ENCODE assay signal across 18 mouse cellular contexts in the genomic region with DNA sequence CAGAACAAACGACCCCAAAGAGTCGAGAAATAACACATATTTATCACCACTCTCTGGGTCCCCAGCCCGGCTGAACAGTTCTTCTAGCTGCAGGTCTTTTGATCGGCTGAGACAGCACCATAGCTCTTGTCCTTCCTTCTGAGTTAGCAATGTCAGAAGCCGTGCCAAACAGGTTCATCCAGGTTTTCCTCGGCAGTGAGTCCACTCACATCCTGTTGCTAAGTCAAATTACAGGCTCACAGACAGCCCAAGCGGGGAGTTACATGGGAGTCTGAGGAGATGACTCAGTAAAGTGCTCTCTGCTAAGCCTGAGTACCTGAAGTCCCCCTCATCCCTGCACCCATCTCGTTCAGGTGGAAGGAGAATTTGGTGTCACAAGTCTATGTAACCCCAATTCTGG. TPM values are rescaled to one million over a fixed set of nuclear protein-coding genes. Genes with fewer than 3 reads are reported as not detected.
DNase-seq lines count a peak whose midpoint lies in the region; ATAC-seq and TF ChIP-seq lines count a peak whose summit lies in the region.
"Had no signal": no experiment of that assay in that cellular context is flagged by ENCODE, and none has a peak within 500 bp of the region (broad histone marks: within the 10 kb centered on the region; RNA-seq: fewer than 3 reads in every experiment).

No protein-coding gene starts in this region.

- 67% methylated on average over 8 of the region's 8 CpGs for WGBS in embryonic facial prominence, embryonic 14.5 days
- WGBS in embryonic facial prominence, embryonic 10.5 days, result 72% methylated on average over 8 of the region's 8 CpGs
- WGBS in lung, embryonic 14.5 days, result 45% methylated on average over 8 of the region's 8 CpGs

- H3K36me3 ChIP-seq in embryonic facial prominence, embryonic 14.5 days (ENCODE audit: control insufficient read depth, insufficient read depth, low read length), result no peaks in the 10 kb centered on the region
- no peaks in the 10 kb centered on the region for H3K36me3 ChIP-seq in embryonic facial prominence, embryonic 10.5 days (replicated peaks)
- H3K36me3 ChIP-seq in lung, embryonic 14.5 days (ENCODE audit: insufficient read depth), result no peaks in the 10 kb centered on the region
- H3K36me3 ChIP-seq: forebrain, embryonic 15.5 days; heart, embryonic 10.5 days; hindbrain, embryonic 13.5 days had no signal

- H3K4me3 ChIP-seq in embryonic facial prominence, embryonic 14.5 days (ENCODE audit: low read depth, low read length), result no peak overlapping the region
- H3K4me3 ChIP-seq in embryonic facial prominence, embryonic 10.5 days, result no peak overlapping the region
- no peak overlapping the region for H3K4me3 ChIP-seq in lung, embryonic 14.5 days (ENCODE audit: low read depth, low read length)
- H3K4me3 ChIP-seq: forebrain, embryonic 15.5 days; heart, embryonic 10.5 days; hindbrain, embryonic 13.5 days had no signal

- H3K9me3 ChIP-seq in embryonic facial prominence, embryonic 14.5 days (ENCODE audit: control insufficient read depth, low read length), result no peaks in the 10 kb centered on the region
- no peaks in the 10 kb centered on the region for H3K9me3 ChIP-seq in embryonic facial prominence, embryonic 10.5 days
- H3K9me3 ChIP-seq in lung, embryonic 14.5 days (ENCODE audit: low read depth, low read length), result no peaks in the 10 kb centered on the region
- H3K9me3 ChIP-seq: forebrain, embryonic 15.5 days; heart, embryonic 10.5 days; hindbrain, embryonic 13.5 days had no signal

- TF ChIP-seq CTCF in lung, embryonic 14.5 days (IDR thresholded peaks at IDR 0.05; ENCODE audit: low read depth), result no peak

- ATAC-seq in embryonic facial prominence, embryonic 14.5 days (ENCODE audit: low read depth), result no peak
- no peak for ATAC-seq in lung, embryonic 14.5 days (ENCODE audit: insufficient read depth)
- ATAC-seq: forebrain, embryonic 15.5 days had no signal

- 0 out of 2 replicates have a peak, but pooled peaks cover 3% of the 10 kb centered on the region for H3K27me3 ChIP-seq in embryonic facial prominence, embryonic 14.5 days (replicated peaks; ENCODE audit: control insufficient read depth, insufficient read depth, low read length)
- peaks cover 52% of the 10 kb centered on the region for H3K27me3 ChIP-seq in embryonic facial prominence, embryonic 10.5 days (replicated peaks; ENCODE audit: low read depth, poor library complexity, severe bottlenecking)
- no peaks in the 10 kb centered on the region for H3K27me3 ChIP-seq in lung, embryonic 14.5 days (ENCODE audit: insufficient read depth, low read length)

- no peak overlapping the region for H3K27ac ChIP-seq in embryonic facial prominence, embryonic 14.5 days (replicated peaks; ENCODE audit: low read depth, low read length)
- no peak overlapping the region for H3K27ac ChIP-seq in embryonic facial prominence, embryonic 10.5 days (replicated peaks)
- no peak overlapping the region for H3K27ac ChIP-seq in lung, embryonic 14.5 days (ENCODE audit: low read depth)
- H3K27ac ChIP-seq: forebrain, embryonic 15.5 days; heart, embryonic 10.5 days; hindbrain, embryonic 13.5 days had no signal

- no peak overlapping the region for H3K9ac ChIP-seq in embryonic facial prominence, embryonic 14.5 days (ENCODE audit: low read depth, low read length)
- H3K9ac ChIP-seq in lung, embryonic 14.5 days, result no peak overlapping the region
- H3K9ac ChIP-seq: forebrain, embryonic 15.5 days; hindbrain, embryonic 13.5 days had no signal

- H3K4me1 ChIP-seq in embryonic facial prominence, embryonic 14.5 days (ENCODE audit: control insufficient read depth, insufficient read depth, low read length), result peaks cover 12% of the 10 kb centered on the region; the same call in 1 of the 2 replicates
- peaks cover 10% of the 10 kb centered on the region for H3K4me1 ChIP-seq in embryonic facial prominence, embryonic 10.5 days
- no peaks in the 10 kb centered on the region for H3K4me1 ChIP-seq in lung, embryonic 14.5 days (ENCODE audit: insufficient read depth)

- DNase-seq in embryonic facial prominence, embryonic 14.5 days (ENCODE audit: low spot score), result peak; percentile 30
- no peak for DNase-seq in embryonic facial prominence, embryonic 10.5 days (ENCODE audit: low spot score)
- DNase-seq in lung, embryonic 14.5 days, result peak; percentile 39
- no peak for DNase-seq in lung, postnatal 4 days
- DNase-seq in urinary bladder, postnatal 14 days (ENCODE audit: low spot score), result peak; percentile 77
- DNase-seq in urinary bladder, adult 2 months (ENCODE audit: low spot score), result no peak
- DNase-seq in lung, postnatal 36 days, result peak; percentile 53
- DNase-seq in ovary, adult 18-20 months (ENCODE audit: low spot score), result no peak
- DNase-seq: adrenal gland, postnatal 10 days; cerebellum, adult 11-12 months; cerebellum, adult 9-10 months; cerebellum, postnatal 25 days; gastrocnemius, postnatal 36 days; heart, adult 18-20 months; heart, postnatal 10 days had no signal

- no peak overlapping the region for H3K4me2 ChIP-seq in embryonic facial prominence, embryonic 14.5 days (ENCODE audit: low read depth, low read length)
- no peak overlapping the region for H3K4me2 ChIP-seq in lung, embryonic 14.5 days
- H3K4me2 ChIP-seq: forebrain, embryonic 15.5 days; hindbrain, embryonic 13.5 days had no signal

RNA-seq across cellular contexts. Expression of gene Bfsp1, which starts 1.6 kb away (rescaled TPM):
- 3.0 and 3.8 TPM in 2 replicates for polyA plus RNA-seq in embryonic facial prominence, embryonic 14.5 days (2014; fragmentation: Nextera tagmentation; extraction: Ambion mirVana)
- 0.60 and 1.2 TPM in 2 replicates for polyA plus RNA-seq in embryonic facial prominence, embryonic 10.5 days (2016; fragmentation: Nextera tagmentation; extraction: Ambion mirVana)
- 1.6 and 2.0 TPM in 2 replicates for polyA plus RNA-seq in lung, embryonic 14.5 days (2014; fragmentation: Nextera tagmentation; extraction: Ambion mirVana)
- 2.0 and 2.1 TPM in 2 replicates for polyA plus RNA-seq in urinary bladder, adult 2 months (2012; rRNA removed)

RNA-seq across cellular contexts. Expression of gene Dstn, which starts 50.5 kb away (rescaled TPM):
- polyA plus RNA-seq in embryonic facial prominence, embryonic 14.5 days (2014; fragmentation: Nextera tagmentation; extraction: Ambion mirVana), result 389 and 391 TPM in 2 replicates
- polyA plus RNA-seq in embryonic facial prominence, embryonic 10.5 days (2016; fragmentation: Nextera tagmentation; extraction: Ambion mirVana), result 331 and 339 TPM in 2 replicates
- 473 and 523 TPM in 2 replicates for polyA plus RNA-seq in lung, embryonic 14.5 days (2014; fragmentation: Nextera tagmentation; extraction: Ambion mirVana)
- 1,245 and 1,572 TPM in 2 replicates for polyA plus RNA-seq in urinary bladder, adult 2 months (2012; rRNA removed)

Comparison
In these comparisons a context has a peak if more than half of its experiments do, and no peak if none do; other contexts are left out.
1. DNase-seq: peak in embryonic facial prominence, embryonic 14.5 days (single experiment), lung, embryonic 14.5 days (single experiment), urinary bladder, postnatal 14 days (single experiment) and lung, postnatal 36 days (single experiment); none in embryonic facial prominence, embryonic 10.5 days (single experiment), lung, postnatal 4 days (0 of 2), urinary bladder, adult 2 months (single experiment) and ovary, adult 18-20 months (single experiment).